8 mouse cellular contexts compared by ENCODE assay signal in genomic region chr15:102516728-102517404, GRCm38 (mm10). TPM values are rescaled to one million over a fixed set of nuclear protein-coding genes. Genes with fewer than 3 reads are reported as not detected.
DNase-seq lines count a peak whose midpoint lies in the region; ATAC-seq lines count a peak whose summit lies in the region.

TSS of gene Map3k12 (minus strand) at chr15:102517064.

- peak within 1 kb of the TSS; percentile 72 for H3K4me3 ChIP-seq in hindbrain, embryonic 14.5 days (replicated peaks; ENCODE audit: low read length)

- peak within 1 kb of the TSS; percentile 69 for H3K4me2 ChIP-seq in hindbrain, embryonic 14.5 days (replicated peaks)

- H3K9me3 ChIP-seq in hindbrain, embryonic 14.5 days (ENCODE audit: control insufficient read depth, low read length): no peaks in the 10 kb centered on the region

- H3K4me1 ChIP-seq in hindbrain, embryonic 14.5 days (replicated peaks; ENCODE audit: control insufficient read depth, insufficient read depth, low read length): peaks cover 39% of the 10 kb centered on the region

- peaks cover 13% of the 10 kb centered on the region for H3K36me3 ChIP-seq in hindbrain, embryonic 14.5 days (replicated peaks; ENCODE audit: control insufficient read depth, insufficient read depth)

- H3K27me3 ChIP-seq in hindbrain, embryonic 14.5 days (ENCODE audit: control insufficient read depth, insufficient read depth, low read length): no peaks in the 10 kb centered on the region

- H3K9ac ChIP-seq in hindbrain, embryonic 14.5 days: peak within 1 kb of the TSS; percentile 87

- 1% methylated on average over 42 of the region's 43 CpGs for WGBS in hindbrain, embryonic 14.5 days

- H3K27ac ChIP-seq in hindbrain, embryonic 14.5 days: peak within 1 kb of the TSS; percentile 94

- ATAC-seq in hindbrain, embryonic 14.5 days (ENCODE audit: low FRiP score): no peak

- peak; percentile 52 for DNase-seq in T-cell, adult 2 months (ENCODE audit: low spot score)
- DNase-seq in cerebellum, postnatal 25 days: peak; percentile 89 to 90
- DNase-seq in frontal cortex, postnatal 36 days (ENCODE audit: low spot score in 2 of 2): peak; percentile 78 to 79
- DNase-seq in hindbrain, embryonic 14.5 days (ENCODE audit: low spot score): peak; percentile 72
- DNase-seq in layer of hippocampus, postnatal 36 days: peak; percentile 81 to 85
- peak; percentile 56 for DNase-seq in lung, postnatal 25 days (ENCODE audit: low spot score)
- DNase-seq in right cerebral cortex, adult 2 months (ENCODE audit: low spot score in 2 of 2): peak; percentile 77 to 83
- DNase-seq in urinary bladder, postnatal 25 days (ENCODE audit: low spot score): peak; percentile 58

RNA-seq across cellular contexts. Expression of gene Map3k12, which starts in this region (rescaled TPM):
- polyA plus RNA-seq in hindbrain, embryonic 14.5 days (2014; fragmentation: Nextera tagmentation; extraction: Ambion mirVana): 43.9 and 47.5 TPM in 2 replicates
- total RNA-seq in layer of hippocampus, postnatal 36 days (2021): 100 to 1,000 TPM in 1 of 2 experiments, 10 to 100 TPM in 1; 96.4 to 103 TPM
